Mouse (Mus musculus) right cerebral cortex, postnatal 25 days (tissue): ENCODE results near the gene Cpne1.

Experiments used
- DNase-seq: peaks from one replicate; pipeline ENCODE4 v3.0.0; 2022

The Cpne1 gene

DNA sequence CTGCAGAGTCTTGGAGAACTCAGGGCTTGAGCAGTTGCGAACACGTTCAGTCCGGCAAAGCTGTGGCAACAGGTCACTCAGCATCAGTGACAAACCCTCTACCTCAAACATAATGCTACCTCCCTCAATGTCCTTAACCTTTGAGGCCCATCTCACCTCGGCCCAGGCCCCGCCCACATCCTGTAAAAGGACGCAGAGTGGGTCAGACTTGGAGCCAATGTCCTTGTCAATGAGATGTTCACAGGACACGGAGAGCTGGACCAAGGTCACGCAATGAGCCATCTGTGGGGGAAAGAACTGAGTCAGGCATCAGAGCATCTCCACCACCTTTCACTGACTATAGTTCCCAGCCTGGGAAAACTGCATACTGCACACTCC is 32.6 kb downstream of the Cpne1 start:
- no peak for DNase-seq

DNA sequence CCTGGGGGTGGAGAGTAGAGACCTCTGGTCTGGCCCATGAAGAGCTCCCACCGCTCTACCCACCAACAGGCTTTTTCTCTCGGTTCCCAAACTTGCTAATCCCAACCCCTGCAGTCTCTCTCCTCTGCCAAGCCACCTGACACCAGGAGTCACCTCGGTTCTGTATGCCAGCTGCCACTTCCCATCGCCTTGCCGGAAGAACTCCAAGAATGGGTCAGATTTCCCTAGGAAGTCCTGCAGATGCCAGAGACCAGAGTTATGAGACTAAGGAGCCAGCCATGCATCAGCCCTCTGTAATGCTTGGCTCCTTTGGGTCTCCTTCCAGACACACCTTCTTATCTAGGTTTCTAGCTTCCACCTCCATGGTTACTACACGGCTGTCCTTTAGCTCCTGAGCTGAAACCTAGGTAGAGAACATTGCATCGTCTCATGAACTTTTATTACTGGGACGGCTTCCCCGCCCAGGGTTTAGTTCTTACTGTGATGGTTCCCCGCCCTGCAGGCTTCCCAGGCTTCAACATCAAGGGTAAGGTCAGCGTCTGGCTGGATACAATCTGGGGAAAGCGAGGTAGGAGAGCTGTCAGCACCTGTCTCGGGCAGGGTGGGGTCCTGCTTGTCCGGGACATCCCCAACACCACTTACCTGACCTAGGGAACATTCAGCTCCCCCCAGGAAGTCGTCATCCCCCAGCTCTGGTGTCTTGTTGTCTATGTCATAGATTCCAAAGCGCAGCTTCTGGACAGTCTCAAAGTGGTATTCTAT is 33.2 kb downstream of the Cpne1 start:
- DNase-seq = no peak

DNA sequence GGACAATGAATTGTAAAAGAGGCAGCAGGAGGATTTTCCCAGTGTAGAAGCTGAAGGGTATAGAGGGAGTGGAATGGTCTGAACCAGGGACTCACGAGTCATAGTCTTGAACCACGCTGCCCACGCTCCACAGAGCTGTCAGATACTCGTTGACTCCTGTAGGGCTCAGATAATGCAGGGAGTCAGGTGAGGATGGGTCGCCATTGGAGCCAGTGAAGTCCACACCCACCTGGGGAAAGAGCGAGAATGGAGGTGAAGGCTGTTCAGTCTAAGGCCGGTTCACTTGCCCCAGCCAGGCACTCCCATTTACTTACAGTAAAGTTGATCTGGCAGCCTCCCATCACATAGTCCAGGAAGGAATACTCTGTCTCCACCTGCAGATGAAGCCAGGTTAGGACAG is 34.3 kb downstream of the Cpne1 start:
- no peak for DNase-seq

DNA sequence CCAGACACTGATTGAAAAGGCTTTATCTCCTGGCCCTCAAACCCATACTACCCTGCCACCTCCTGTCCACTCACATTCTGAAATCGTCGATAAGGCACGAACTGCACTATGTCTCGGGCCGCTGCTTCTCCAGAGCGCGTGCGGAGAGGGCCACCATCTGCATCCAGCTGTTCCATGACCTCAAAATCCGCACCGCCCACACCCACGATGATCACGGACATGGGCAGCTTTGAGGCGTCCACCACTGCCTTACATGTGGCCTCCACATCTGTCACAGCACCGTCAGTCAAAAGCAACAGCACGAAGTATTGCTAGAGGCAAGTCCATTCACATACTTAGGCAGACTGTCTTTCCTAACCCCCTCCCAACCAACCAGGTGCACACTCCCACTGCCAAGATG is 38.0 kb downstream of the Cpne1 start:
- no peak for DNase-seq

DNA sequence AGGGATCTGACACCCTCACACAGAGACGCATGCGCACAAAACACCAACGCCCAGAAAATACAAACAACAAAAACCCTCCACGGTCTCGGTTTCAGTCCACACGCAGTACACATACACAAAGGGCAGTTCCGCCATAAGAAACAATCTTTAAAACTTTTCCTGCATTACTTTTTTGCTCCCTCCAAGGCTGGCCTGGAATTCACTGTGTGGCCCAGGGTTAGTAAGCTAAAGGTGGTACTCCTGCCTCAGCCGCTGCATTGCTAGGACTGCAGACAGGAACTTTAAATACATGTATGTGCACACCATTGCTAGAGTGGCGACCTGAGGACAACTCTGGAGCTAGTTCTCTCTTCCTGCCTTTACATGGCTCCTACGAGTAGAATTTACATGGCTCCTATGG is 40.5 kb downstream of the Cpne1 start:
- no peak for DNase-seq

DNA sequence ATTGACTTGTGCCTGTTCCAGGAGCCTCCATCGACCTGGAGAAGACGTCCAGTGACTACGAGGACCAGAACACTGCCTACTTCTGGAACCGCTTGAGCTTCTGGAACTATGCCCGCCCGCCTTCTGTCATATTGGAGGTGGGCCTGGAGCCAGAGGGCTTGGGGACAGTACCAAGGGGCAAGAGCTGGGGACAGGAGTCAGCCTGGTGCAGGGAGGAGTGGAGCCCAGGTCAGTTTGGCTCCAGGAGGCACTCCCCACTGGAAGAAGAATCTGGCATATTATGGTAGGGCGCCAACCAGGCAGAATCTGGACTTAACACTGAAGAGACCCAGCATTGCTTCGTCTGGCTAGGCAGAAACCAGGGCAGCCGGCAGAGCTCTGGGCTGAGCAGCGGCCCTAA is 43.8 kb downstream of the Cpne1 start:
- no peak for DNase-seq

DNA sequence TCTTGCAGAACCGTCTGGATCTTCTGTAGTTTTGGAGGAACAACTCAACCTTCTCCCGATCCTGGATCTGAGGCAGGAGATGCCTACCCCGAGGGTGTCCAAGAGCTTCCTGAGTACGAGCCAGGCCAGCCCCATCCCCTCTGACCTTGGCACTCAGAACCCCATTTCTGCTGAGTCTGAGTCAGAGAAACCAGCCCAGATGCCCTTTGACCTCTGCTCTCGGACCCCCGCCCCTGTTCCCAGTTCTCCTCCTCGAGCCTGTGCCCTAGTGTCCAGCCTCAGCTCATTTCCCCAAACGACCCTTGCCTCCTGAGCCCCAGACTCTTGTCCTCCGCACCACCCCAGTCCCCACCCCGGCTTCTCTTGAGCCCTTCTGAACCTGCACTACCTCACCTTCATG is 45.6 kb downstream of the Cpne1 start:
- no peak for DNase-seq

DNA sequence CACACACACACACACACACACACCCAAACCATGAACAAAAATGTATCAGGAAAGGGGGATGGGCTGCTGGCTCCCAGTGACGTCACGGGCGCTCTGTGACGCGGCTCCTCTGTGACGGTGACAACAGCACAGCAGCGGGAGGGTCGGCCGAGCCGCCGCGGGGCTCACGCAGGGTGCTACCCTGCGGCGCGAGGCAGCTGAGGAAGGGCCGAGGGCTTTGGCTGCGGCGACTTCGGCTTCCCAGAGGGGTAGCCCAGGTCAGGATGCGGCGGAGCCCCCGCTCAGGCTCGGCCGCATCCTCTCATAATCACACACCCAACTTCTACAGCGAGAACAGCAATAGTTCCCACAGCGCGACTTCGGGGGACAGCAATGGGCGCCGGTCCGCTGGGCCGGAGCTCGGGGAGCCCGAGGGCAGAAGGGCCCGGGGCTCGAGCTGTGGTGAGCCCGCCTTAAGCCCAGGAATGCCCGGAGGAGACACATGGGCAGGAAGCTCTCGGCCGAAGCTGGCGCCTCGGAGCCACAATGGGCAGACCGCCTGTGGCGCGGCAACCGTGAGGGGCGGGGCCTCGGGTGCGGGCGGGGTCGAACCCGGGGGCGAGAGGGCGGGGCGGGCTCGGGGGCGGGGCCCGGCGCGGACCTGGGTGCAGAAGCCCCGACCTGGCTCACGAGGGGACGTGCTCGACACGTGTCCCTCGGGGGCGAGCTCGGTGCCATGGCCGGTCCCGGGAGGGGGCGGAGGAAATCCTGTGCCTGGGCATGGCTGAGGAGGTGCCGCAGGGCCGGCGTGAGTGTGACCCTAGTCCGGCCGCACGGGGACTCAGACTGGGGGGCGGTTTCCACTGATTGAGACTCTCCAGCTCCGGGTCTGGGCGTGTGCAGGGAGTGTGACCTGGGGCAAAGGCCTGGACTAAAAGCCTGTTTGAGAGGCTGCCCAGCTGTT is 46.4 kb downstream of the Cpne1 start, which contains the start of gene Spag4:
TSS of gene Spag4 (plus strand) at position 77 of the 943 bp plus-strand sequence.
- DNase-seq = peak; percentile 63

DNA sequence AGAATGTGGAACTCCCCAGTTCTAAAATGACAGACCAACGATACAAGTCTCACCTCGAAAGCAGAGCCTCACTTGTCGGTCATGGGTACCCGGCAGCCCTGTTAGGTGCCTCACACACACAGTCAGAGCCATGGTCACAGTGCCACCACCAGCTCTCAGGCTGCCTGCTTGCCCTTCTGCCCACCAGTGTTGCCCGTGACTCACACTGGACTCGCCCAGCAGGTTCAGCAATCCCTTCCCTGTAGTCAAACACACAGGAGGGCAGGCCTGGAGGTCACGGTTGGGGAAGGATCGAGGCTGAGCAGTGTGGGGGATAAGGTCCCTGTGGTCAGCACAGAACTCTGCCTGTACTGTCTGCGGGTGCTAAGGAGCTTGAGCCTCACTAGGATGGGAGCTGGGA is 58.9 kb downstream of the Cpne1 start, which contains the start of gene Fer1l4:
TSS of gene Fer1l4 (minus strand) at position 132 of the 400 bp plus-strand sequence.
- DNase-seq = no peak

DNA sequence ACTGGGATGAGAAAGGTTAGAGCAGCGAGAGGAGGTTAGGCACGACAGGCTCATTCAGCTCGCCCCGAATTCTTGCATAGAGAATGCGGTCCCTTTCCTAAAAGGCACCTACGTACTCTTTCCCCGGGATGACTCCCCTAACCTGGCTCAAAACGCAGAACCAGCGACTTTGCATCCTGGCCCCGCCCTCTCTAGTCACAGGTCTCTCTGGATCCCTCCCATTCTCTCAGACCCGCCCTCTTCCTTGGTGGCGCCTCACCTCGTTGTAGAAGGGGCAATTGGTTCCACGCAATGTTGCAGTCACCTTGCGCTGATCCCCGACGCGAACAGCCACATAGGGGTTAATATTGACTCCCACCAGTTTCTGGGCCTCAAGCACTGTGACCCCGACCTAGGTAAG is 63.8 kb downstream of the Cpne1 start:
- DNase-seq = no peak

DNA sequence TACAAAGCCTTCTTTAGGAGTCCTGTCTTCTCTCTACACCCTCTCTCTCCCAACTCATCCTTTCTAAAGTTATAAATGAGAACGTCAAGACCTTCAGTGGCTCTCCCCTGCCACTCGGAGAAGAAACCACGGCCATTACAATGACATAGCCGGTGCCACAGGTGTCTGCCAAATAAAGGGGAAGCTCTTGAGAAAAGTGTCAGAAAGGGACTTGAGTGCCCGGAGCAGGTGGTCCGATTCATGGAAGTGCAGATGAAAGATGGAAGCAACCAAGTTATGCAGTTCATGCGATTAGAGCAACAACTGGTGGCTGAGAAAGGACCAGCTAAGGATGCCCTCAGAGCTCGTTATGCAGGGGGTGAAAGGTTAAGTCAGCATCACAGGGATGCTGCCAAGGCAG is 68.9 kb downstream of the Cpne1 start:
- no peak for DNase-seq

DNA sequence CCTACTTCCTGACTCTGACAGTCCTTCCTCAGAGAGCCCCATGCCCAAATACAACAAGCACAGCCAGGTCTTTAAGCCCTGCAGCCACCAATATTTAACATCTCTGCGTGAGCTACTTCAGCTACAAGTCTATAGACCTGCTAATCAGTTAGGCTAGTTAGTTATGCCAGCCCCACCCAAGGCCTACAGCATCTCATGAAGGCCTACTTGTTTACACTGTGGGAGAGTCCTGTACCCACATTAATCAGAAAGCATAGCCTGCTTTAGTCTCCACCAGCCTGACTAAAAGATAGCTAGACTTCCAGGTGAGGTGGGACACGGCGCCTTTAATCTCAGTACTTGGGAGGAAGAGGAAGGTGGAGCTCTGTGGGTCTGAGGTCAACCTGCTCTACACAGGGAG is 72.4 kb downstream of the Cpne1 start:
- DNase-seq = no peak

DNA sequence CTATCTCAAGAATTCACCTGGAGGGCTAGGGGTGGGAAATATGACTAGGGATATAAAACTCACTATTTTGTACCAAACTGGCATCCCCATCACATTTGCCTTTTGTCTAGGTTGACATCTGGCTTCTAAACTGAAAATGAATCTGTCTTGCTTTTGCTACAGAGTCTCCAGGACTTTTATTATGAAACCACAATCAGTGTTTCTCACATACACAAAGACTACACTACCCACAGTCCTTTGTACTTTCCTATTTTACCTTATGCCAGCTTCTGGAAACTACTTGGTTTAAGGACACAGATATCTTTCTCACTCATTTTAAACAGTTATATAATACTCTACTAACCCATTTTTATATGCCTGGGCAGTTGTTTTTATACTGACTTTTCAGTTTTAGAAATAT is 86.3 kb downstream of the Cpne1 start:
- DNase-seq = no peak
